Mouse (Mus musculus) testis, adult 2 months (tissue): ENCODE measurements around the gene Gm853.

ENCODE experiments used
- CTCF ChIP-seq: fragments of 200-500 bp; IDR thresholded peaks from 2 replicates; pipeline ENCODE4 v1.5.1; 2012; ENCODE audit warnings: low read depth, mild to moderate bottlenecking, inconsistent platforms, low read length, moderate library complexity; ENCODE audit not compliant: control insufficient read depth, insufficient read depth, insufficient replicate concordance
- POLR2A ChIP-seq: fragments of 200-500 bp; IDR thresholded peaks from 2 replicates; pipeline ENCODE4 v1.6.1; 2012; ENCODE audit warnings: low read depth, mild to moderate bottlenecking, inconsistent platforms, low read length, moderate library complexity; ENCODE audit not compliant: control insufficient read depth

GRCm38 (mm10) chr4:130171951-130172765, 50.0 kb downstream of the Gm853 start:
- TF ChIP-seq CTCF (no peak), POLR2A (no peak)
